8 mouse cellular contexts compared by ENCODE assay signal in genomic region chr10:112163168-112163766, GRCm38 (mm10). TPM values are rescaled to one million over a fixed set of nuclear protein-coding genes. Genes with fewer than 3 reads are reported as not detected.
DNase-seq lines count a peak whose midpoint lies in the region; ATAC-seq and TF ChIP-seq lines count a peak whose summit lies in the region.

TSS of gene Caps2 (plus strand) at chr10:112163621.

- no peaks in the 10 kb centered on the region for H3K4me1 ChIP-seq in liver, embryonic 12.5 days
- 0 out of 2 replicates have a peak, but pooled peaks cover 4% of the 10 kb centered on the region for H3K4me1 ChIP-seq in embryonic facial prominence, embryonic 12.5 days
- no peaks in the 10 kb centered on the region for H3K4me1 ChIP-seq in kidney, adult 2 months (ENCODE audit: control insufficient read depth, insufficient read depth, low read length)

- no peaks in the 10 kb centered on the region for H3K9me3 ChIP-seq in liver, embryonic 12.5 days (replicated peaks)
- no peaks in the 10 kb centered on the region for H3K9me3 ChIP-seq in embryonic facial prominence, embryonic 12.5 days

- H3K4me3 ChIP-seq in liver, embryonic 12.5 days, result no peak within 1 kb of the TSS
- no peak within 1 kb of the TSS for H3K4me3 ChIP-seq in embryonic facial prominence, embryonic 12.5 days
- 0 out of 2 replicates have a peak within 1 kb of the TSS, but pooled peaks have one; percentile 41 for H3K4me3 ChIP-seq in kidney, adult 2 months (ENCODE audit: insufficient read depth, low read depth, low read length)

- no peaks in the 10 kb centered on the region for H3K27me3 ChIP-seq in liver, embryonic 12.5 days (replicated peaks)
- H3K27me3 ChIP-seq in embryonic facial prominence, embryonic 12.5 days, result no peaks in the 10 kb centered on the region
- no peaks in the 10 kb centered on the region for H3K27me3 ChIP-seq in kidney, adult 2 months (replicated peaks; ENCODE audit: control insufficient read depth, insufficient read depth, low read length)

- DNase-seq in liver, result no peak
- DNase-seq in kidney, adult 2 months, result peak; percentile 29
- no peak for DNase-seq in thymus, postnatal 25 days
- DNase-seq in cerebellum, adult 11-12 months, result no peak
- no peak for DNase-seq in cerebellum, adult 18-20 months

- ATAC-seq in liver, embryonic 12.5 days, result 0 out of 2 replicates have a peak, but pooled peaks have one; percentile 47
- ATAC-seq in embryonic facial prominence, embryonic 12.5 days (ENCODE audit: insufficient number of reproducible peaks, insufficient read depth, low FRiP score, low TSS enrichment), result peak; percentile 48; the same call in 1 of the 2 replicates
- 0 out of 2 replicates have a peak, but pooled peaks have one; percentile 29 for ATAC-seq in megakaryocyte, adult 5-6 weeks (ENCODE audit: poor library complexity, severe bottlenecking)

- 25% methylated on average over 4 of the region's 4 CpGs for WGBS in liver, embryonic 12.5 days (ENCODE audit: insufficient replicate concordance)
- 29% methylated on average over 4 of the region's 4 CpGs for WGBS in embryonic facial prominence, embryonic 12.5 days
- 22% methylated on average over 4 of the region's 4 CpGs for WGBS in kidney, adult 2 months

- H3K9ac ChIP-seq in liver, embryonic 12.5 days, result no peak within 1 kb of the TSS
- no peak within 1 kb of the TSS for H3K9ac ChIP-seq in embryonic facial prominence, embryonic 12.5 days

- no peak within 1 kb of the TSS for H3K4me2 ChIP-seq in liver, embryonic 12.5 days
- H3K4me2 ChIP-seq in embryonic facial prominence, embryonic 12.5 days (replicated peaks), result peak within 1 kb of the TSS; percentile 30

- no peak within 1 kb of the TSS for H3K27ac ChIP-seq in liver, embryonic 12.5 days
- no peak within 1 kb of the TSS for H3K27ac ChIP-seq in embryonic facial prominence, embryonic 12.5 days
- H3K27ac ChIP-seq in kidney, adult 2 months (ENCODE audit: insufficient read depth, low read depth, low read length), result no peak within 1 kb of the TSS; the same call in 1 of the 2 replicates

- H3K36me3 ChIP-seq in liver, embryonic 12.5 days, result no peaks in the 10 kb centered on the region
- H3K36me3 ChIP-seq in embryonic facial prominence, embryonic 12.5 days, result no peaks in the 10 kb centered on the region
- no peaks in the 10 kb centered on the region for H3K36me3 ChIP-seq in kidney, adult 2 months (ENCODE audit: control insufficient read depth, insufficient read depth, low read length)

- no peak for TF ChIP-seq POLR2A in kidney, adult 2 months (IDR thresholded peaks at IDR 0.05; ENCODE audit: low read depth, low read length)

- no peak for TF ChIP-seq CTCF in kidney, adult 2 months (conservative IDR thresholded peaks at IDR 0.05; ENCODE audit: insufficient read depth, insufficient read length, low read depth, low read length)

RNA-seq across cellular contexts. Expression of gene Caps2, which starts in this region (rescaled TPM):
- 0.07 TPM in 1 of 2 replicates, not detected in the other for polyA plus RNA-seq in liver, embryonic 12.5 days (2016; fragmentation: Nextera tagmentation; extraction: Ambion mirVana)
- polyA plus RNA-seq in embryonic facial prominence, embryonic 12.5 days (2016; fragmentation: Nextera tagmentation; extraction: Ambion mirVana), result 0.36 and 0.62 TPM in 2 replicates
- 0.05 and 0.12 TPM in 2 replicates for polyA plus RNA-seq in kidney, adult 2 months (2012; rRNA removed)
- not detected in 2 replicates for total RNA-seq in megakaryocyte, adult 5-6 weeks (2015)
- not detected in 2 replicates for total RNA-seq in megakaryocyte, adult 5-6 weeks (2017)

Comparison
In these comparisons a context has a peak if more than half of its experiments do, and no peak if none do; other contexts are left out.
1. Peak in ATAC-seq in liver, embryonic 12.5 days; RNA of the gene not detected or under 1 TPM.
2. Peak in ATAC-seq and H3K4me2 ChIP-seq in embryonic facial prominence, embryonic 12.5 days; RNA of the gene not detected or under 1 TPM.
3. Peak in DNase-seq and H3K4me3 ChIP-seq in kidney, adult 2 months; RNA of the gene not detected or under 1 TPM.
4. Peak in ATAC-seq in megakaryocyte, adult 5-6 weeks; RNA of the gene not detected or under 1 TPM.